Mouse (Mus musculus): Measurements from ENCODE around the gene Dcxr.
"Not testable (repeated sequence)": the region's sequence is repeated elsewhere in the genome, so short reads cannot be mapped to it uniquely, and the experiment has no call there.

Gene Dcxr

GRCm38 (mm10) chr11:120727169-120727527 is at the start of gene Dcxr:
Gene Dcxr (minus strand): TSS chr11:120727281.
- ATAC-seq (ENCODE audit: low TSS enrichment): peak; percentile 85; the same call in 1 of the 2 replicates

- ATAC-seq (ENCODE audit: low TSS enrichment): peak; percentile 93
Observed at GRCm38 (mm10) chr11:120775774-120776469, 48.8 kb upstream of the Dcxr start.

- ATAC-seq (ENCODE audit: low TSS enrichment): no peak
Observed at GRCm38 (mm10) chr11:120773463-120774190, 46.5 kb upstream of the Dcxr start.

- ATAC-seq (ENCODE audit: low TSS enrichment): no peak
Observed at GRCm38 (mm10) chr11:120772749-120773148, 45.7 kb upstream of the Dcxr start.

- ATAC-seq (ENCODE audit: low TSS enrichment): no peak
Observed at GRCm38 (mm10) chr11:120768206-120768605, 41.1 kb upstream of the Dcxr start.

- not testable (repeated sequence) for ATAC-seq (ENCODE audit: low TSS enrichment)
Observed at GRCm38 (mm10) chr11:120767023-120767422, 39.9 kb upstream of the Dcxr start.

- peak; percentile 57; the same call in 1 of the 2 replicates for ATAC-seq (ENCODE audit: low TSS enrichment)
Observed at GRCm38 (mm10) chr11:120763121-120763999, 36.3 kb upstream of the Dcxr start.

- ATAC-seq (ENCODE audit: low TSS enrichment): not testable (repeated sequence)
Observed at GRCm38 (mm10) chr11:120762672-120763041, 35.6 kb upstream of the Dcxr start, which contains the start of gene Hmga1b. Gene Hmga1b (plus strand): TSS chr11:120762794.

GRCm38 (mm10) chr11:120761811-120762671 is 35.0 kb upstream of the Dcxr start:
- ATAC-seq (ENCODE audit: low TSS enrichment): no peak

GRCm38 (mm10) chr11:120760236-120760635 is 33.2 kb upstream of the Dcxr start:
- no peak for ATAC-seq (ENCODE audit: low TSS enrichment)

- no peak for ATAC-seq (ENCODE audit: low TSS enrichment)
Observed at GRCm38 (mm10) chr11:120751606-120752005, 24.5 kb upstream of the Dcxr start.

GRCm38 (mm10) chr11:120749430-120749829 is 22.3 kb upstream of the Dcxr start:
- ATAC-seq (ENCODE audit: low TSS enrichment): no peak

GRCm38 (mm10) chr11:120747974-120748373 is 20.9 kb upstream of the Dcxr start:
- no peak for ATAC-seq (ENCODE audit: low TSS enrichment)

- ATAC-seq (ENCODE audit: low TSS enrichment): no peak
Observed at GRCm38 (mm10) chr11:120744121-120744701, 17.1 kb upstream of the Dcxr start.

GRCm38 (mm10) chr11:120740981-120741380 is 13.9 kb upstream of the Dcxr start:
- ATAC-seq (ENCODE audit: low TSS enrichment): no peak

GRCm38 (mm10) chr11:120736424-120736823 is 9.3 kb upstream of the Dcxr start:
- no peak for ATAC-seq (ENCODE audit: low TSS enrichment)

GRCm38 (mm10) chr11:120733521-120733920 is 6.4 kb upstream of the Dcxr start:
- ATAC-seq (ENCODE audit: low TSS enrichment): no peak

GRCm38 (mm10) chr11:120731858-120732680 is 5.0 kb upstream of the Dcxr start, which contains the start of gene Cbr2:
Gene Cbr2 (minus strand): TSS chr11:120732114.
- no peak for ATAC-seq (ENCODE audit: low TSS enrichment)

GRCm38 (mm10) chr11:120731395-120731794 is 4.3 kb upstream of the Dcxr start:
- ATAC-seq (ENCODE audit: low TSS enrichment): no peak

GRCm38 (mm10) chr11:120730331-120730870 is 3.3 kb upstream of the Dcxr start:
- no peak for ATAC-seq (ENCODE audit: low TSS enrichment)
